Comparison of ENCODE assay signal across 9 mouse cellular contexts in the genomic region with DNA sequence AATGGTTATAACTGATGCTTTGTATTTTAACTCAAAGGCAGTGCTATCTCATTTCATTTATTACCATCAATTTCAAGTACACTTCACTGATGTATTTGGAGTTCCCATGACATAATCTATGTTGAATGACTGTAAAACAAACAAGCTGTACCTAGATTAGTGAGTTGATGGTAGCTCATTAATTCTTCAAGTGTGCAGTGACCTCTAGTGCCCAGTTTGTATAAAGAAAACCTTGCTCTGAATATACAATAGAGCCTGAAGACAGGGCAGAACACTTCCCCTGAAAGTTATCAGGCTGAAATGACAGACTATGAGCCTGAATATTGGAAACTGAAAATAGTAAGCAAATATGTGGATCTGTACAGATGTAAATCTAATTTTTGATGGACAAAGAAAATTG.
DNase-seq lines count a peak whose midpoint lies in the region; ATAC-seq and TF ChIP-seq lines count a peak whose summit lies in the region.
"Had no signal": no experiment of that assay in that cellular context is flagged by ENCODE, and none has a peak within 500 bp of the region (broad histone marks: within the 10 kb centered on the region; RNA-seq: fewer than 3 reads in every experiment).

No protein-coding gene starts in this region.

- in situ Hi-C loops in Patski (cut with MboI; ENCODE audit: low pct_unique_long_range_greater_than_20kb) = loop anchor here (5.0 kb wide), 1 partner anchor 326 kb away; no protein-coding TSS in a partner anchor

- POLR2A ChIA-PET in Patski (lab: Charles Lee) = no interaction called here

- DNase-seq in left cerebral cortex, adult 11 months (ENCODE audit: low spot score) = peak; percentile 11
- DNase-seq in left cerebral cortex, adult 8-10 months (ENCODE audit: low spot score in 2 of 2) = no peak
- no peak for DNase-seq in Patski (ENCODE audit: low read depth, low spot score)
- DNase-seq in embryo, embryonic 11 days = peak; percentile 69
- DNase-seq in kidney, postnatal 14 days = peak; percentile 18
- peak; percentile 58 for DNase-seq in naive thymus-derived CD4-positive, alpha-beta T cell, adult 2 months (ENCODE audit: low read depth)
- no peak for DNase-seq in spleen, postnatal 36 days (ENCODE audit: low spot score in 2 of 2)

- CTCF ChIA-PET in Patski (lab: Charles Lee) = interaction anchor here (1.0 to 2.5 kb wide), 4 partner anchors 12 to 327 kb away, joined by 3 to 19 read pairs (median 4); partner anchors contain the start of gene Hpgds

- TF ChIP-seq CTCF in Patski (IDR thresholded peaks at IDR 0.05) = peak; percentile 30

- no peak for ATAC-seq in Patski

- H3K27me3 ChIP-seq in Patski = peaks cover 31% of the 10 kb centered on the region
- H3K27me3 ChIP-seq: embryonic facial prominence, embryonic 12.5 days; lung, embryonic 15.5 days had no signal

Comparison
In these comparisons a context has a peak if more than half of its experiments do, and no peak if none do; other contexts are left out.
1. DNase-seq: peak in left cerebral cortex, adult 11 months (single experiment), embryo, embryonic 11 days (single experiment), kidney, postnatal 14 days (single experiment) and naive thymus-derived CD4-positive, alpha-beta T cell, adult 2 months (single experiment); none in left cerebral cortex, adult 8-10 months (0 of 2), Patski (single experiment) and spleen, postnatal 36 days (0 of 2).